Mouse (Mus musculus): ENCODE measurements around the gene Pdia4. TPM values are rescaled to one million over a fixed set of nuclear protein-coding genes. Genes with fewer than 3 reads are reported as not detected.

Pdia4 gene
- total and polyA plus RNA-seq, 3 experiments = 91.4 to 112 TPM; not detected in 1

DNA sequence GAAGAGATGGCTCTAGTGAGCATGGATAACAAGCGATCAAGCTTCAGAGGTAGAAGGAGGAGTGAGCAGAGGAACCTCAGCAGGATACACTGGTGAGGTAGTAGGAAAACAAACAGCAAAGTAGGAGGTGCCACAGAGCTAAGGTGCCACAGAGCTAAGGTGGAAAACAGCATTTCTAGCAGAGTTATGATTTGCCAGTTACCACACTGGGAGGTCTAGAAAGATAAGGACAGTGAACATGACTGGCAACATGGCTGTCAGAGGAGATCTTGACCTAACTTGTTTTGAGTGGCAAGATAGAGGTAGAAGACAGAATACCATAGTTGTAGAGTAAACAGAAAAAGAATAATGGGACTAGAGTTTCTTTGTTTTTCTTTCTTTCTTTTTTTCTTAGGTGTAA, 29.1 kb upstream of the Pdia4 start:
- H3K36me3 ChIP-seq (ENCODE audit: control insufficient read depth in 1 of 2, insufficient read depth in 2 of 2, low read length in 2 of 2) = peaks cover 8 to 31% of the 10 kb centered on the region in 2 experiments
- no peaks in the 10 kb centered on the region for H3K27me3 ChIP-seq (ENCODE audit: control insufficient read depth in 1 of 2, insufficient read depth in 2 of 2, low read length in 2 of 2)
- DNase-seq (ENCODE audit: low read depth, low spot score) = peak; percentile 39
- peak overlapping the region; percentile 55 for H3K27ac ChIP-seq (ENCODE audit: control insufficient read depth, low read depth, low read length)
- H3K9ac ChIP-seq (ENCODE audit: control insufficient read depth, low read depth, low read length, poor library complexity, severe bottlenecking) = no peak overlapping the region
- H3K9me3 ChIP-seq (replicated peaks; ENCODE audit: insufficient read depth, low read length) = no peaks in the 10 kb centered on the region
- no peak overlapping the region for H3K4me3 ChIP-seq (ENCODE audit: control insufficient read depth in 1 of 2, insufficient read depth in 1 of 2, low read depth in 2 of 2, low read length in 2 of 2)
- H3K4me1 ChIP-seq (ENCODE audit: control insufficient read depth in 1 of 2, insufficient read depth in 2 of 2, low read length in 2 of 2) = peaks cover 16% of the 10 kb centered on the region in 2 experiments
- H3K79me2 ChIP-seq (ENCODE audit: control insufficient read depth, insufficient read depth, low read length, poor library complexity) = peaks cover 11% of the 10 kb centered on the region; the same call in 1 of the 2 replicates
- TF ChIP-seq ZKSCAN1 (IDR thresholded peaks at IDR 0.05; ENCODE audit: low read depth, low read length) = no peak
- no peak for TF ChIP-seq POLR2AphosphoS2 (IDR thresholded peaks at IDR 0.05; ENCODE audit: low read length)
- TF ChIP-seq POLR2AphosphoS5 (IDR thresholded peaks at IDR 0.05; ENCODE audit: borderline replicate concordance, low read depth, low read length) = no peak
- TF ChIP-seq ETS1 (IDR thresholded peaks at IDR 0.05; ENCODE audit: low read depth, low read length) = no peak
- TF ChIP-seq MXI1 (IDR thresholded peaks at IDR 0.05; ENCODE audit: low read depth, low read length) = peak; percentile 29; the same call in 1 of the 2 replicates
- peak; percentile 25; the same call in 1 of the 2 replicates for TF ChIP-seq TAL1 (IDR thresholded peaks at IDR 0.05; ENCODE audit: low read length)
- no peak for TF ChIP-seq GABPA (IDR thresholded peaks at IDR 0.05; ENCODE audit: low read depth, low read length)
- TF ChIP-seq EP300 (IDR thresholded peaks at IDR 0.05; ENCODE audit: low read depth in 1 of 2, low read length in 2 of 2) = peak; percentile 32 to 39; a peak in 2 of 4 replicates
- TF ChIP-seq USF1 (IDR thresholded peaks at IDR 0.05; ENCODE audit: low read depth, low read length) = no peak
- TF ChIP-seq CHD1 (IDR thresholded peaks at IDR 0.05; ENCODE audit: low read depth, low read length) = no peak
- no peak for TF ChIP-seq MEF2A (IDR thresholded peaks at IDR 0.05; ENCODE audit: extremely low read depth, insufficient replicate concordance, low read depth, low read length, poor library complexity, severe bottlenecking)
- TF ChIP-seq MAX (IDR thresholded peaks at IDR 0.05; ENCODE audit: low read length) = no peak
- TF ChIP-seq MAFK (IDR thresholded peaks at IDR 0.05; ENCODE audit: borderline replicate concordance, low read depth, low read length) = no peak
- no peak for TF ChIP-seq MYC (IDR thresholded peaks at IDR 0.05; ENCODE audit: low read depth, low read length)
- TF ChIP-seq BHLHE40 (IDR thresholded peaks at IDR 0.05; ENCODE audit: borderline replicate concordance, low read depth, low read length) = no peak
- TF ChIP-seq UBTF (IDR thresholded peaks at IDR 0.05; ENCODE audit: borderline replicate concordance, insufficient read depth, low read depth, low read length) = no peak
- TF ChIP-seq RCOR1 (IDR thresholded peaks at IDR 0.05; ENCODE audit: low read depth, low read length) = 0 out of 2 replicates have a peak, but pooled peaks have one; percentile 17
- 0 out of 2 replicates have a peak, but pooled peaks have one; percentile 22 for TF ChIP-seq GATA1 (IDR thresholded peaks at IDR 0.05; ENCODE audit: low read depth, low read length)
- no peak for TF ChIP-seq NRF1 (IDR thresholded peaks at IDR 0.05; ENCODE audit: insufficient read depth, low read depth, low read length, poor library complexity, severe bottlenecking)

GRCm38 (mm10) chr6:47841831-47842230, 28.6 kb upstream of the Pdia4 start:
- Histone ChIP-seq H3K79me2 (ENCODE audit: control insufficient read depth, insufficient read depth, low read length, poor library complexity) (peaks cover 11% of the 10 kb centered on the region; the same call in 1 of the 2 replicates), H3K9me3 (replicated peaks; ENCODE audit: insufficient read depth, low read length) (no peaks in the 10 kb centered on the region), H3K4me3 (ENCODE audit: control insufficient read depth in 1 of 2, insufficient read depth in 1 of 2, low read depth in 2 of 2, low read length in 2 of 2) (no peak overlapping the region), H3K36me3 (ENCODE audit: control insufficient read depth in 1 of 2, insufficient read depth in 2 of 2, low read length in 2 of 2) (peaks cover 6 to 36% of the 10 kb centered on the region in 2 experiments; a peak in 3 of 4 replicates), H3K27me3 (ENCODE audit: control insufficient read depth in 1 of 2, insufficient read depth in 2 of 2, low read length in 2 of 2) (no peaks in the 10 kb centered on the region), H3K27ac (ENCODE audit: control insufficient read depth, low read depth, low read length) (peak overlapping the region; percentile 55), H3K9ac (ENCODE audit: control insufficient read depth, low read depth, low read length, poor library complexity, severe bottlenecking) (no peak overlapping the region), H3K4me1 (ENCODE audit: control insufficient read depth in 1 of 2, insufficient read depth in 2 of 2, low read length in 2 of 2) (peaks cover 16 to 21% of the 10 kb centered on the region in 2 experiments)
- peak; percentile 63 for DNase-seq (ENCODE audit: low read depth, low spot score)
- TF ChIP-seq MXI1 (IDR thresholded peaks at IDR 0.05; ENCODE audit: low read depth, low read length) = no peak
- TF ChIP-seq ETS1 (IDR thresholded peaks at IDR 0.05; ENCODE audit: low read depth, low read length) = 0 out of 2 replicates have a peak, but pooled peaks have one; percentile 36
- no peak for TF ChIP-seq NELFE (IDR thresholded peaks at IDR 0.05; ENCODE audit: low read depth, low read length)
- TF ChIP-seq MAFK (IDR thresholded peaks at IDR 0.05; ENCODE audit: borderline replicate concordance, low read depth, low read length) = no peak
- TF ChIP-seq TCF12 (IDR thresholded peaks at IDR 0.05; ENCODE audit: low read depth, low read length) = no peak
- peak; percentile 33; the same call in 1 of the 2 replicates for TF ChIP-seq GATA1 (IDR thresholded peaks at IDR 0.05; ENCODE audit: low read depth, low read length)
- TF ChIP-seq ZNF384 (IDR thresholded peaks at IDR 0.05; ENCODE audit: low read depth, low read length) = no peak
- TF ChIP-seq POLR2A (IDR thresholded peaks at IDR 0.05; ENCODE audit: control insufficient read depth in 1 of 2, insufficient read depth in 1 of 2, low read depth in 1 of 2, low read length in 2 of 2, poor library complexity in 1 of 2) = no peak
- TF ChIP-seq SMC3 (IDR thresholded peaks at IDR 0.05; ENCODE audit: low read depth, low read length) = no peak
- TF ChIP-seq ELF1 (IDR thresholded peaks at IDR 0.05; ENCODE audit: low read depth, low read length) = no peak
- TF ChIP-seq MYC (IDR thresholded peaks at IDR 0.05; ENCODE audit: low read depth, low read length) = 0 out of 2 replicates have a peak, but pooled peaks have one; percentile 9
- TF ChIP-seq MAZ (IDR thresholded peaks at IDR 0.05; ENCODE audit: low read depth, low read length) = no peak
- no peak for TF ChIP-seq USF1 (IDR thresholded peaks at IDR 0.05; ENCODE audit: low read depth, low read length)
- TF ChIP-seq CHD2 (IDR thresholded peaks at IDR 0.05; ENCODE audit: low read length) = no peak
- no peak for TF ChIP-seq CHD1 (IDR thresholded peaks at IDR 0.05; ENCODE audit: low read depth, low read length)
- no peak for TF ChIP-seq HCFC1 (IDR thresholded peaks at IDR 0.05; ENCODE audit: low read depth, low read length)
- TF ChIP-seq SIN3A (IDR thresholded peaks at IDR 0.05; ENCODE audit: low read length) = peak; percentile 43; the same call in 1 of the 2 replicates
- peak in 1 of 2 experiments; percentile 75; a peak in 2 of 4 replicates for TF ChIP-seq EP300 (IDR thresholded peaks at IDR 0.05; ENCODE audit: low read depth in 1 of 2, low read length in 2 of 2)
- TF ChIP-seq TAL1 (IDR thresholded peaks at IDR 0.05; ENCODE audit: low read length) = no peak
